22 mouse cellular contexts compared by ENCODE assay signal in the genomic region with DNA sequence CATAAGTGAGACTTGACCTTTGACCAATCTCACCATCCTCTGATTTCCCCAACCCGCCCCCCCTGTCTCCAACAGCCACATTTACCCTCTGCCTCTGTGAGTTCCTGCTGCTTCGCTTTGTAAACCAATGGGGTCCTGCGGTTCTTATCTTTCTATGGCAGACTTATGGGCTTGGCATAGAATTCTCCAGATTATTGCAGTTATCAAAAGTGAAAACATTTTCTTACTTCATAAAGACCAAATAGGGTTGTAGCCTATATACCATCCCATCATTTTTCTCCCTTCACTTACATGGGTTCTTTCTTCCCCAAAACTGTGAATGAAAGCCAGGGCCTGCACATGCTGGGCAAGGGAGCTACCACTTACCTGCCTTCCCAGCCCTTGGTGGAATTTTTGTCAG. TPM values are rescaled to one million over a fixed set of nuclear protein-coding genes. Genes with fewer than 3 reads are reported as not detected.
DNase-seq lines count a peak whose midpoint lies in the region; ATAC-seq lines count a peak whose summit lies in the region.
"Had no signal": no experiment of that assay in that cellular context is flagged by ENCODE, and none has a peak within 500 bp of the region (broad histone marks: within the 10 kb centered on the region; RNA-seq: fewer than 3 reads in every experiment).

No protein-coding gene starts in this region.

- H3K4me2 ChIP-seq in liver, embryonic 12.5 days = peak overlapping the region; percentile 54
- H3K4me2 ChIP-seq in stomach, embryonic 16.5 days (ENCODE audit: low read depth, low read length) = no peak overlapping the region
- H3K4me2 ChIP-seq in hindbrain, embryonic 13.5 days = no peak overlapping the region
- H3K4me2 ChIP-seq: embryonic facial prominence, embryonic 12.5 days; lung, embryonic 14.5 days; midbrain, embryonic 13.5 days had no signal

- ATAC-seq in liver, embryonic 12.5 days = peak; percentile 97
- peak; percentile 54; the same call in 1 of the 2 replicates for ATAC-seq in stomach, embryonic 16.5 days (ENCODE audit: insufficient read depth, low FRiP score)
- no peak for ATAC-seq in hindbrain, embryonic 13.5 days (ENCODE audit: low FRiP score)
- ATAC-seq: hindbrain, embryonic 16.5 days; midbrain, embryonic 13.5 days had no signal

- no peaks in the 10 kb centered on the region for H3K9me3 ChIP-seq in liver, embryonic 12.5 days (replicated peaks)
- no peaks in the 10 kb centered on the region for H3K9me3 ChIP-seq in stomach, embryonic 16.5 days (replicated peaks; ENCODE audit: control insufficient read depth, low read length)
- no peaks in the 10 kb centered on the region for H3K9me3 ChIP-seq in hindbrain, embryonic 13.5 days
- H3K9me3 ChIP-seq: embryonic facial prominence, embryonic 12.5 days; forebrain, embryonic 10.5 days; midbrain, embryonic 13.5 days had no signal

- DNase-seq in spleen, adult 12 weeks (ENCODE audit: low spot score) = peak; percentile 26
- no peak for DNase-seq in spleen, postnatal 4 days (ENCODE audit: low spot score in 2 of 2)
- peak; percentile 85 for DNase-seq in c-Kit-positive CD71-positive TER-119-positive erythroid progenitor cells, embryonic 14.5 days (ENCODE audit: low spot score)
- DNase-seq in B cell, adult 2 months = no peak
- no peak for DNase-seq in yolk sac, embryonic 10.5 days (ENCODE audit: low spot score)
- DNase-seq: cerebellum, adult 18-20 months; gastrocnemius, adult 2 months; heart, postnatal 10 days; kidney, adult 8-10 months; kidney, postnatal 25 days; layer of hippocampus, adult 9-11 months; lung, embryonic 14.5 days; spleen, adult 18-20 months; thymus, postnatal 4 days had no signal

- 32% methylated on average over 3 of the region's 3 CpGs for WGBS in liver, embryonic 12.5 days (ENCODE audit: insufficient replicate concordance)
- 80% methylated on average over 3 of the region's 3 CpGs for WGBS in stomach, embryonic 16.5 days
- 80% methylated on average over 3 of the region's 3 CpGs for WGBS in hindbrain, embryonic 13.5 days

- H3K36me3 ChIP-seq in liver, embryonic 12.5 days = no peaks in the 10 kb centered on the region
- no peaks in the 10 kb centered on the region for H3K36me3 ChIP-seq in stomach, embryonic 16.5 days (ENCODE audit: control insufficient read depth, insufficient read depth, low read length)
- no peaks in the 10 kb centered on the region for H3K36me3 ChIP-seq in hindbrain, embryonic 13.5 days
- H3K36me3 ChIP-seq: embryonic facial prominence, embryonic 12.5 days; forebrain, embryonic 10.5 days; midbrain, embryonic 13.5 days had no signal

- H3K4me1 ChIP-seq in liver, embryonic 12.5 days = peaks cover 67% of the 10 kb centered on the region
- H3K4me1 ChIP-seq in stomach, embryonic 16.5 days (ENCODE audit: control insufficient read depth, insufficient read depth, low read length) = peaks cover 3% of the 10 kb centered on the region; the same call in 1 of the 2 replicates
- H3K4me1 ChIP-seq in hindbrain, embryonic 13.5 days (replicated peaks) = peaks cover 7% of the 10 kb centered on the region

- no peaks in the 10 kb centered on the region for H3K27me3 ChIP-seq in liver, embryonic 12.5 days (replicated peaks)
- no peaks in the 10 kb centered on the region for H3K27me3 ChIP-seq in stomach, embryonic 16.5 days (ENCODE audit: control insufficient read depth, insufficient read depth, low read length)
- no peaks in the 10 kb centered on the region for H3K27me3 ChIP-seq in hindbrain, embryonic 13.5 days
- H3K27me3 ChIP-seq: embryonic facial prominence, embryonic 12.5 days; midbrain, embryonic 13.5 days had no signal

- H3K4me3 ChIP-seq in liver, embryonic 12.5 days = no peak overlapping the region
- no peak overlapping the region for H3K4me3 ChIP-seq in stomach, embryonic 16.5 days (replicated peaks; ENCODE audit: low read length)
- no peak overlapping the region for H3K4me3 ChIP-seq in hindbrain, embryonic 13.5 days
- H3K4me3 ChIP-seq: embryonic facial prominence, embryonic 12.5 days; forebrain, embryonic 10.5 days; gastrocnemius, adult 2 months; midbrain, embryonic 13.5 days had no signal

- peak overlapping the region; percentile 93 for H3K27ac ChIP-seq in liver, embryonic 12.5 days
- no peak overlapping the region for H3K27ac ChIP-seq in stomach, embryonic 16.5 days (ENCODE audit: low read length)
- H3K27ac ChIP-seq in hindbrain, embryonic 13.5 days = no peak overlapping the region
- H3K27ac ChIP-seq: embryonic facial prominence, embryonic 12.5 days; forebrain, embryonic 10.5 days; gastrocnemius, adult 2 months; macrophage; midbrain, embryonic 13.5 days had no signal

- H3K9ac ChIP-seq in liver, embryonic 12.5 days = peak overlapping the region; percentile 49; the same call in 1 of the 2 replicates
- H3K9ac ChIP-seq in stomach, embryonic 16.5 days (ENCODE audit: low read length) = no peak overlapping the region
- no peak overlapping the region for H3K9ac ChIP-seq in hindbrain, embryonic 13.5 days
- H3K9ac ChIP-seq: embryonic facial prominence, embryonic 12.5 days; lung, embryonic 14.5 days; midbrain, embryonic 13.5 days had no signal

RNA-seq across cellular contexts. Expression of a gene that starts 6.7 kb away (rescaled TPM):
- 8.0 and 8.3 TPM in 2 replicates for polyA plus RNA-seq in liver, embryonic 12.5 days (2016; fragmentation: Nextera tagmentation; extraction: Ambion mirVana)
- polyA plus RNA-seq in stomach, embryonic 16.5 days (2015; fragmentation: Nextera tagmentation; extraction: Ambion mirVana) = 3.0 and 3.8 TPM in 2 replicates
- polyA plus RNA-seq in hindbrain, embryonic 13.5 days (2015; fragmentation: Nextera tagmentation; extraction: Ambion mirVana) = 4.7 and 6.1 TPM in 2 replicates

RNA-seq across cellular contexts. Expression of a gene that starts 16.8 kb away (rescaled TPM):
- 208 and 214 TPM in 2 replicates for polyA plus RNA-seq in liver, embryonic 12.5 days (2016; fragmentation: Nextera tagmentation; extraction: Ambion mirVana)
- polyA plus RNA-seq in stomach, embryonic 16.5 days (2015; fragmentation: Nextera tagmentation; extraction: Ambion mirVana) = 134 and 150 TPM in 2 replicates
- polyA plus RNA-seq in hindbrain, embryonic 13.5 days (2015; fragmentation: Nextera tagmentation; extraction: Ambion mirVana) = 153 and 155 TPM in 2 replicates

RNA-seq across cellular contexts. Expression of a gene that starts 54.5 kb away (rescaled TPM):
- polyA plus RNA-seq in liver, embryonic 12.5 days (2016; fragmentation: Nextera tagmentation; extraction: Ambion mirVana) = 23.7 and 23.8 TPM in 2 replicates
- polyA plus RNA-seq in stomach, embryonic 16.5 days (2015; fragmentation: Nextera tagmentation; extraction: Ambion mirVana) = 25.6 and 27.1 TPM in 2 replicates
- 9.0 and 10.5 TPM in 2 replicates for polyA plus RNA-seq in hindbrain, embryonic 13.5 days (2015; fragmentation: Nextera tagmentation; extraction: Ambion mirVana)

RNA-seq across cellular contexts. Expression of a gene that starts 55.0 kb away (rescaled TPM):
- 39.2 and 41.1 TPM in 2 replicates for polyA plus RNA-seq in liver, embryonic 12.5 days (2016; fragmentation: Nextera tagmentation; extraction: Ambion mirVana)
- polyA plus RNA-seq in stomach, embryonic 16.5 days (2015; fragmentation: Nextera tagmentation; extraction: Ambion mirVana) = 74.8 TPM in 2 replicates
- polyA plus RNA-seq in hindbrain, embryonic 13.5 days (2015; fragmentation: Nextera tagmentation; extraction: Ambion mirVana) = 46.0 and 47.0 TPM in 2 replicates

Comparison
In these comparisons a context has a peak if more than half of its experiments do, and no peak if none do; other contexts are left out.
1. DNase-seq: peak in spleen, adult 12 weeks (single experiment) and c-Kit-positive CD71-positive TER-119-positive erythroid progenitor cells, embryonic 14.5 days (single experiment); none in spleen, postnatal 4 days (0 of 2), B cell, adult 2 months (0 of 2) and yolk sac, embryonic 10.5 days (single experiment).